Mouse (Mus musculus) kidney, adult 9 months (tissue): Measurements from ENCODE around the gene Dpm3.

Experiments used
- DNase-seq: peaks from one replicate; pipeline ENCODE4 v3.0.0; 2022

Dpm3 gene

GRCm38 (mm10) chr3:89232614-89233013 lies 26.5 kb upstream of the Dpm3 start:
- DNase-seq, result no peak

GRCm38 (mm10) chr3:89233562-89234110 lies 25.5 kb upstream of the Dpm3 start:
- no peak for DNase-seq

- DNase-seq, result no peak
Measured at GRCm38 (mm10) chr3:89236516-89236915, 22.6 kb upstream of the Dpm3 start.

- DNase-seq, result no peak
Measured at GRCm38 (mm10) chr3:89237682-89238081, 21.5 kb upstream of the Dpm3 start.

- no peak for DNase-seq
Measured at GRCm38 (mm10) chr3:89238494-89238893, 20.7 kb upstream of the Dpm3 start.

- DNase-seq, result peak; percentile 79
Measured at GRCm38 (mm10) chr3:89242331-89242895, 16.7 kb upstream of the Dpm3 start.

GRCm38 (mm10) chr3:89243609-89244008 lies 15.5 kb upstream of the Dpm3 start:
- DNase-seq, result peak; percentile 66

- peak; percentile 54 for DNase-seq
Measured at GRCm38 (mm10) chr3:89244158-89244981, 14.8 kb upstream of the Dpm3 start.

GRCm38 (mm10) chr3:89244982-89245687 lies 14.0 kb upstream of the Dpm3 start:
- DNase-seq, result peak; percentile 33

GRCm38 (mm10) chr3:89245688-89246171 lies 13.4 kb upstream of the Dpm3 start, which contains the start of gene Krtcap2:
Gene Krtcap2 (plus strand): TSS chr3:89245966.
- DNase-seq, result no peak

GRCm38 (mm10) chr3:89246261-89247100 lies 12.7 kb upstream of the Dpm3 start, which contains the start of gene Trim46:
Gene Trim46 (minus strand): TSS chr3:89246309.
- peak; percentile 90 for DNase-seq

- no peak for DNase-seq
Measured at GRCm38 (mm10) chr3:89247466-89247865, 11.7 kb upstream of the Dpm3 start.

GRCm38 (mm10) chr3:89250435-89251040 lies 8.6 kb upstream of the Dpm3 start:
- peak; percentile 89 for DNase-seq

GRCm38 (mm10) chr3:89251365-89251895 lies 7.7 kb upstream of the Dpm3 start:
- DNase-seq, result peak; percentile 78

- DNase-seq, result no peak
Measured at GRCm38 (mm10) chr3:89254994-89255393, 4.2 kb upstream of the Dpm3 start.

GRCm38 (mm10) chr3:89256177-89256576 lies 3.0 kb upstream of the Dpm3 start:
- no peak for DNase-seq

GRCm38 (mm10) chr3:89260211-89260610 lies 1.1 kb downstream of the Dpm3 start:
- no peak for DNase-seq

GRCm38 (mm10) chr3:89262417-89262816 lies 3.3 kb downstream of the Dpm3 start:
- peak; percentile 49 for DNase-seq

GRCm38 (mm10) chr3:89266439-89266893 lies 7.3 kb downstream of the Dpm3 start:
- peak; percentile 84 for DNase-seq

- DNase-seq, result no peak
Measured at GRCm38 (mm10) chr3:89268916-89269315, 9.8 kb downstream of the Dpm3 start.

- DNase-seq, result peak; percentile 84
Measured at GRCm38 (mm10) chr3:89270051-89270755, 11.0 kb downstream of the Dpm3 start, which contains the start of gene Slc50a1. Gene Slc50a1 (minus strand): TSS chr3:89270570.
